Mouse (Mus musculus) kidney, adult 2 months (tissue): ENCODE data around the gene Clec12a.

Experiments
- CTCF ChIP-seq: fragments of 200-500 bp; conservative IDR thresholded peaks from 2 replicates; pipeline ENCODE4 v1.5.1; 2011; ENCODE audit warnings: low read depth, mild to moderate bottlenecking, control low read depth, low read length, moderate library complexity, mixed read lengths; ENCODE audit not compliant: insufficient read depth, insufficient read length
- POLR2A ChIP-seq: fragments of 200-500 bp; IDR thresholded peaks from one replicate; pipeline ENCODE4 v1.6.1; 2011; ENCODE audit warnings: low read depth, low read length, control low read depth

- TF ChIP-seq CTCF (no peak), POLR2A (no peak)
Observed at GRCm38 (mm10) chr6:129374937-129375471, 32.5 kb downstream of the Clec12a start.
